Mouse (Mus musculus): ENCODE data around the gene Ddah1. TPM values are rescaled to one million over a fixed set of nuclear protein-coding genes. Genes with fewer than 3 reads are reported as not detected.

Ddah1 gene
- total and polyA plus RNA-seq, 2 experiments = 43.1 to 80.8 TPM

- 22% methylated on average over 3 of the region's 3 CpGs for WGBS
- Histone ChIP-seq H3K4me1 (ENCODE audit: control insufficient read depth, insufficient read depth, low read length) (no peaks in the 10 kb centered on the region; the same call in 1 of the 2 replicates), H3K27ac (replicated peaks; ENCODE audit: insufficient read depth, low read depth, low read length) (no peak overlapping the region)
Measured at GRCm38 (mm10) chr3:145799365-145799764, 40.9 kb downstream of the Ddah1 start.

GRCm38 (mm10) chr3:145802106-145802505, 43.6 kb downstream of the Ddah1 start:
- 85% methylated on average over 6 of the region's 6 CpGs for WGBS
- Histone ChIP-seq H3K79me2 (ENCODE audit: control insufficient read depth, insufficient read depth, low read length) (no peaks in the 10 kb centered on the region), H3K27me3 (ENCODE audit: control insufficient read depth, insufficient read depth, low read length) (no peaks in the 10 kb centered on the region), H3K4me3 (ENCODE audit: insufficient read depth, low read depth, low read length) (no peak overlapping the region), H3K4me1 (ENCODE audit: control insufficient read depth, insufficient read depth, low read length) (peaks cover 2% of the 10 kb centered on the region), H3K36me3 (ENCODE audit: control insufficient read depth, insufficient read depth, low read length) (no peaks in the 10 kb centered on the region), H3K9ac (ENCODE audit: low read depth, low read length) (no peak overlapping the region), H3K27ac (replicated peaks; ENCODE audit: insufficient read depth, low read depth, low read length) (no peak overlapping the region)
- no peak for DNase-seq (ENCODE audit: extremely low read depth, low read depth, low spot score)
- TF ChIP-seq POLR2A (IDR thresholded peaks at IDR 0.05; ENCODE audit: extremely low read depth, insufficient read depth, low read length) (no peak), CTCF (IDR thresholded peaks at IDR 0.05; ENCODE audit: low read depth, low read length) (no peak)

More at GRCm38 (mm10) chr3:145799365-145799764, 40.9 kb downstream of the Ddah1 start:
- H3K79me2 ChIP-seq (ENCODE audit: control insufficient read depth, insufficient read depth, low read length) = no peaks in the 10 kb centered on the region
- H3K9ac ChIP-seq (ENCODE audit: low read depth, low read length) = no peak overlapping the region
- no peak for DNase-seq (ENCODE audit: extremely low read depth, low read depth, low spot score)
- no peaks in the 10 kb centered on the region for H3K36me3 ChIP-seq (ENCODE audit: control insufficient read depth, insufficient read depth, low read length)
- H3K27me3 ChIP-seq (ENCODE audit: control insufficient read depth, insufficient read depth, low read length) = no peaks in the 10 kb centered on the region
- TF ChIP-seq CTCF (IDR thresholded peaks at IDR 0.05; ENCODE audit: low read depth, low read length) = no peak
- no peak overlapping the region for H3K4me3 ChIP-seq (ENCODE audit: insufficient read depth, low read depth, low read length)

GRCm38 (mm10) chr3:145805848-145806247, 47.4 kb downstream of the Ddah1 start:
- H3K4me3 ChIP-seq (ENCODE audit: insufficient read depth, low read depth, low read length) = no peak overlapping the region
- no peak for DNase-seq (ENCODE audit: extremely low read depth, low read depth, low spot score)
- no peak overlapping the region for H3K27ac ChIP-seq (replicated peaks; ENCODE audit: insufficient read depth, low read depth, low read length)
- H3K36me3 ChIP-seq (ENCODE audit: control insufficient read depth, insufficient read depth, low read length) = no peaks in the 10 kb centered on the region
- H3K9ac ChIP-seq (ENCODE audit: low read depth, low read length) = no peak overlapping the region
- H3K4me1 ChIP-seq (ENCODE audit: control insufficient read depth, insufficient read depth, low read length) = peaks cover 4% of the 10 kb centered on the region
- no peaks in the 10 kb centered on the region for H3K27me3 ChIP-seq (ENCODE audit: control insufficient read depth, insufficient read depth, low read length)
- H3K79me2 ChIP-seq (ENCODE audit: control insufficient read depth, insufficient read depth, low read length) = no peaks in the 10 kb centered on the region
- TF ChIP-seq POLR2A (IDR thresholded peaks at IDR 0.05; ENCODE audit: extremely low read depth, insufficient read depth, low read length) (no peak), CTCF (IDR thresholded peaks at IDR 0.05; ENCODE audit: low read depth, low read length) (no peak)
- 94% methylated on average over 4 of the region's 4 CpGs for WGBS

GRCm38 (mm10) chr3:145806502-145806901, 48.0 kb downstream of the Ddah1 start:
- TF ChIP-seq CTCF (IDR thresholded peaks at IDR 0.05; ENCODE audit: low read depth, low read length) = no peak
- TF ChIP-seq POLR2A (IDR thresholded peaks at IDR 0.05; ENCODE audit: extremely low read depth, insufficient read depth, low read length) = no peak
- Histone ChIP-seq H3K4me1 (ENCODE audit: control insufficient read depth, insufficient read depth, low read length) (peaks cover 4% of the 10 kb centered on the region), H3K79me2 (ENCODE audit: control insufficient read depth, insufficient read depth, low read length) (peaks cover 2% of the 10 kb centered on the region; the same call in 1 of the 2 replicates), H3K36me3 (ENCODE audit: control insufficient read depth, insufficient read depth, low read length) (no peaks in the 10 kb centered on the region), H3K4me3 (ENCODE audit: insufficient read depth, low read depth, low read length) (no peak overlapping the region), H3K27ac (replicated peaks; ENCODE audit: insufficient read depth, low read depth, low read length) (no peak overlapping the region), H3K27me3 (ENCODE audit: control insufficient read depth, insufficient read depth, low read length) (no peaks in the 10 kb centered on the region), H3K9ac (ENCODE audit: low read depth, low read length) (no peak overlapping the region)
- WGBS = 5% methylated on average over 5 of the region's 5 CpGs
- DNase-seq (ENCODE audit: extremely low read depth, low read depth, low spot score) = peak; percentile 76

- H3K79me2 ChIP-seq (ENCODE audit: control insufficient read depth, insufficient read depth, low read length) = 0 out of 2 replicates have a peak, but pooled peaks cover 8% of the 10 kb centered on the region
- DNase-seq (ENCODE audit: extremely low read depth, low read depth, low spot score) = peak; percentile 71
- no peak overlapping the region for H3K4me3 ChIP-seq (ENCODE audit: insufficient read depth, low read depth, low read length)
- H3K36me3 ChIP-seq (ENCODE audit: control insufficient read depth, insufficient read depth, low read length) = no peaks in the 10 kb centered on the region
- no peak overlapping the region for H3K27ac ChIP-seq (replicated peaks; ENCODE audit: insufficient read depth, low read depth, low read length)
- peaks cover 9% of the 10 kb centered on the region for H3K4me1 ChIP-seq (ENCODE audit: control insufficient read depth, insufficient read depth, low read length)
- WGBS = 55% methylated on average over 1 of the region's 1 CpGs
- H3K9ac ChIP-seq (ENCODE audit: low read depth, low read length) = no peak overlapping the region
- no peak for TF ChIP-seq POLR2A (IDR thresholded peaks at IDR 0.05; ENCODE audit: extremely low read depth, insufficient read depth, low read length)
- no peak for TF ChIP-seq CTCF (IDR thresholded peaks at IDR 0.05; ENCODE audit: low read depth, low read length)
- H3K27me3 ChIP-seq (ENCODE audit: control insufficient read depth, insufficient read depth, low read length) = no peaks in the 10 kb centered on the region
Measured at GRCm38 (mm10) chr3:145816807-145817206, 58.3 kb downstream of the Ddah1 start.

GRCm38 (mm10) chr3:145817276-145817675, 58.8 kb downstream of the Ddah1 start:
- 42% methylated on average over 6 of the region's 6 CpGs for WGBS
- DNase-seq (ENCODE audit: extremely low read depth, low read depth, low spot score) = no peak
- Histone ChIP-seq H3K27ac (replicated peaks; ENCODE audit: insufficient read depth, low read depth, low read length) (peak overlapping the region; percentile 3; the same call in 1 of the 2 replicates), H3K36me3 (ENCODE audit: control insufficient read depth, insufficient read depth, low read length) (no peaks in the 10 kb centered on the region), H3K27me3 (ENCODE audit: control insufficient read depth, insufficient read depth, low read length) (no peaks in the 10 kb centered on the region), H3K79me2 (ENCODE audit: control insufficient read depth, insufficient read depth, low read length) (0 out of 2 replicates have a peak, but pooled peaks cover 8% of the 10 kb centered on the region), H3K4me3 (ENCODE audit: insufficient read depth, low read depth, low read length) (no peak overlapping the region), H3K4me1 (ENCODE audit: control insufficient read depth, insufficient read depth, low read length) (peaks cover 11% of the 10 kb centered on the region), H3K9ac (ENCODE audit: low read depth, low read length) (no peak overlapping the region)
- TF ChIP-seq CTCF (IDR thresholded peaks at IDR 0.05; ENCODE audit: low read depth, low read length) = no peak
- TF ChIP-seq POLR2A (IDR thresholded peaks at IDR 0.05; ENCODE audit: extremely low read depth, insufficient read depth, low read length) = no peak
